Comparison of ENCODE assay signal across 27 mouse cellular contexts in genomic region chr1:36497312-36497711, GRCm38 (mm10). TPM values are rescaled to one million over a fixed set of nuclear protein-coding genes. Genes with fewer than 3 reads are reported as not detected.
DNase-seq lines count a peak whose midpoint lies in the region; ATAC-seq and TF ChIP-seq lines count a peak whose summit lies in the region.
"Had no signal": no experiment of that assay in that cellular context is flagged by ENCODE, and none has a peak within 500 bp of the region (broad histone marks: within the 10 kb centered on the region; RNA-seq: fewer than 3 reads in every experiment).

No protein-coding gene starts in this region.

- 73% methylated on average over 2 of the region's 2 CpGs for WGBS in hindbrain, embryonic 13.5 days
- 62% methylated on average over 2 of the region's 2 CpGs for WGBS in hindbrain, embryonic 16.5 days

- intact Hi-C loops in gastrocnemius, adult 2 months (cut with DNase I) = loop anchor here (2.0 to 5.0 kb wide), 2 partner anchors 53 to 130 kb away; partner anchors contain the start of genes Kansl3 and Lman2l

- H3K4me3 ChIP-seq in gastrocnemius, adult 2 months = no peak overlapping the region
- no peak overlapping the region for H3K4me3 ChIP-seq in hindbrain, embryonic 13.5 days
- H3K4me3 ChIP-seq in hindbrain, embryonic 16.5 days (ENCODE audit: low read length) = no peak overlapping the region
- H3K4me3 ChIP-seq in myocyte = no peak overlapping the region
- H3K4me3 ChIP-seq: embryonic facial prominence, embryonic 12.5 days; embryonic facial prominence, embryonic 15.5 days; erythroblast, embryonic 14.5 days; forebrain, embryonic 10.5 days; forebrain, embryonic 12.5 days had no signal

- peaks cover 2% of the 10 kb centered on the region; the same call in 1 of the 2 replicates for H3K4me1 ChIP-seq in hindbrain, embryonic 13.5 days (replicated peaks)
- H3K4me1 ChIP-seq in hindbrain, embryonic 16.5 days (ENCODE audit: control insufficient read depth, insufficient read depth, low read depth, low read length) = peaks cover under 1% of the 10 kb centered on the region; the same call in 1 of the 2 replicates

- peaks cover 17% of the 10 kb centered on the region for H3K79me2 ChIP-seq in myocyte (ENCODE audit: control insufficient read depth, insufficient read depth)

- no peaks in the 10 kb centered on the region for H3K9me3 ChIP-seq in hindbrain, embryonic 13.5 days
- H3K9me3 ChIP-seq in hindbrain, embryonic 16.5 days (ENCODE audit: control insufficient read depth, low read length) = no peaks in the 10 kb centered on the region
- H3K9me3 ChIP-seq: embryonic facial prominence, embryonic 12.5 days; embryonic facial prominence, embryonic 15.5 days; forebrain, embryonic 10.5 days; forebrain, embryonic 12.5 days; G1E had no signal

- H3K4me2 ChIP-seq in hindbrain, embryonic 13.5 days = no peak overlapping the region
- H3K4me2 ChIP-seq in hindbrain, embryonic 16.5 days (ENCODE audit: low read length) = no peak overlapping the region
- peak overlapping the region; percentile 22 for H3K4me2 ChIP-seq in myocyte (ENCODE audit: low read depth)
- H3K4me2 ChIP-seq: embryonic facial prominence, embryonic 12.5 days; embryonic facial prominence, embryonic 15.5 days; forebrain, embryonic 12.5 days had no signal

- H3ac ChIP-seq in myocyte (ENCODE audit: control insufficient read depth, insufficient read length) = no peak overlapping the region

- peak; percentile 31 to 33 for DNase-seq in cerebellum, postnatal 10 days
- DNase-seq in cerebellum, adult 9-10 months = no peak
- no peak for DNase-seq in gastrocnemius, adult 2 months
- DNase-seq in gastrocnemius, postnatal 25 days = no peak
- DNase-seq: adrenal gland, adult 8-10 months; B cell, adult 2 months; cerebellum, adult 11 months; cerebellum, adult 8-10 months; embryo, embryonic 11 days had no signal

- peak overlapping the region; percentile 39; the same call in 1 of the 2 replicates for H3K9ac ChIP-seq in hindbrain, embryonic 13.5 days
- no peak overlapping the region for H3K9ac ChIP-seq in hindbrain, embryonic 16.5 days (ENCODE audit: low read depth, low read length)
- H3K9ac ChIP-seq: embryonic facial prominence, embryonic 15.5 days; forebrain, embryonic 12.5 days had no signal

- no peak for TF ChIP-seq CTCF in gastrocnemius, adult 2 months (IDR thresholded peaks at IDR 0.05)

- ATAC-seq in hindbrain, embryonic 13.5 days (ENCODE audit: low FRiP score) = no peak
- ATAC-seq in hindbrain, embryonic 16.5 days = no peak
- ATAC-seq: activated CD4-positive, CD25-positive, alpha-beta regulatory T cell, adult 4 months; CD4-positive, CD25-positive, alpha-beta regulatory T cell, adult 4 months; forebrain, embryonic 14.5 days; forebrain, embryonic 16.5 days; Patski had no signal

- H3K27me3 ChIP-seq in hindbrain, embryonic 13.5 days = no peaks in the 10 kb centered on the region
- H3K27me3 ChIP-seq in hindbrain, embryonic 16.5 days (replicated peaks; ENCODE audit: control insufficient read depth, insufficient read depth, low read length) = no peaks in the 10 kb centered on the region
- H3K27me3 ChIP-seq in myocyte (ENCODE audit: control insufficient read depth, insufficient read depth, insufficient read length) = no peaks in the 10 kb centered on the region
- H3K27me3 ChIP-seq: CH12.LX; embryonic facial prominence, embryonic 12.5 days; embryonic facial prominence, embryonic 15.5 days; forebrain, embryonic 12.5 days; Patski had no signal

- peak overlapping the region; percentile 43; the same call in 1 of the 2 replicates for H3K27ac ChIP-seq in gastrocnemius, adult 2 months
- no peak overlapping the region for H3K27ac ChIP-seq in hindbrain, embryonic 13.5 days
- no peak overlapping the region for H3K27ac ChIP-seq in hindbrain, embryonic 16.5 days (ENCODE audit: low read depth, low read length)
- H3K27ac ChIP-seq: embryonic facial prominence, embryonic 12.5 days; embryonic facial prominence, embryonic 15.5 days; forebrain, embryonic 10.5 days; forebrain, embryonic 12.5 days had no signal

- peaks cover 22% of the 10 kb centered on the region for H3K36me3 ChIP-seq in hindbrain, embryonic 13.5 days
- H3K36me3 ChIP-seq in hindbrain, embryonic 16.5 days (ENCODE audit: control insufficient read depth, insufficient read depth, low read length) = 0 out of 2 replicates have a peak, but pooled peaks cover 2% of the 10 kb centered on the region
- peaks cover 14% of the 10 kb centered on the region for H3K36me3 ChIP-seq in myocyte (ENCODE audit: control insufficient read depth, insufficient read depth)

- no peak for TF ChIP-seq POLR2A in myocyte (IDR thresholded peaks at IDR 0.05; ENCODE audit: insufficient read length, low read depth)

TF ChIP-seq in myocyte, 11 proteins besides CTCF, POLR2A, EP300 and RAD21:
- no peak for TF ChIP-seq SRF (IDR thresholded peaks at IDR 0.05; ENCODE audit: control insufficient read depth, insufficient read length, low read depth)
- TF ChIP-seq MYOG (IDR thresholded peaks at IDR 0.05; ENCODE audit: control insufficient read depth in 1 of 3, insufficient read depth in 1 of 3, insufficient read length in 2 of 3, low read depth in 2 of 3) = peak; percentile 93 to 99 (median 99)
- TF ChIP-seq CEBPB (IDR thresholded peaks at IDR 0.05; ENCODE audit: insufficient read depth, poor library complexity, severe bottlenecking) = no peak
- no peak for TF ChIP-seq MAX (IDR thresholded peaks at IDR 0.05; ENCODE audit: low read depth)
- TF ChIP-seq REST (IDR thresholded peaks at IDR 0.05; ENCODE audit: insufficient read depth, insufficient read length) = no peak
- TF ChIP-seq TCF3 (IDR thresholded peaks at IDR 0.05; ENCODE audit: insufficient read length, low read depth) = peak; percentile 92
- no peak for TF ChIP-seq POLR2AphosphoS2 (IDR thresholded peaks at IDR 0.05; ENCODE audit: insufficient read length, low read depth)
- TF ChIP-seq MYOD1 (IDR thresholded peaks at IDR 0.05; ENCODE audit: control insufficient read depth in 1 of 3, insufficient read length in 2 of 3, low read depth in 2 of 3) = peak; percentile 62 to 98 (median 95)
- TF ChIP-seq USF1 (IDR thresholded peaks at IDR 0.05; ENCODE audit: low read depth) = no peak
- peak; percentile 85 for TF ChIP-seq TCF12 (IDR thresholded peaks at IDR 0.05; ENCODE audit: insufficient read depth, poor library complexity, severe bottlenecking)
- TF ChIP-seq E2F4 (IDR thresholded peaks at IDR 0.05; ENCODE audit: insufficient read depth) = no peak

RNA-seq across cellular contexts. Expression of gene Cnnm3, which starts 14.4 kb away (rescaled TPM):
- total RNA-seq in gastrocnemius, adult 2 months (2021) = 10 to 100 TPM in 1 of 2 experiments, 1 to 10 TPM in 1; 9.7 to 12.0 TPM
- total RNA-seq in gastrocnemius, postnatal 25 days (2021) = 1 to 10 TPM; 7.4 to 9.7 TPM
- polyA plus RNA-seq in hindbrain, embryonic 13.5 days (2015; fragmentation: Nextera tagmentation; extraction: Ambion mirVana) = 4.2 and 5.1 TPM in 2 replicates
- 4.3 and 5.0 TPM in 2 replicates for polyA plus RNA-seq in hindbrain, embryonic 16.5 days (2015; fragmentation: Nextera tagmentation; extraction: Ambion mirVana)
- 10.2 TPM for polyA plus RNA-seq in myocyte (2012; fragmentation: generic; extraction: Trizol)

RNA-seq across cellular contexts. Expression of gene Cnnm4, which starts 25.9 kb away (rescaled TPM):
- total RNA-seq in gastrocnemius, adult 2 months (2021) = 10 to 100 TPM in 1 of 2 experiments, 1 to 10 TPM in 1; 4.1 to 11.0 TPM
- total RNA-seq in gastrocnemius, postnatal 25 days (2021) = 10 to 100 TPM in 1 of 2 experiments, 1 to 10 TPM in 1; 8.4 to 10.5 TPM
- polyA plus RNA-seq in hindbrain, embryonic 13.5 days (2015; fragmentation: Nextera tagmentation; extraction: Ambion mirVana) = 8.9 and 9.7 TPM in 2 replicates
- polyA plus RNA-seq in hindbrain, embryonic 16.5 days (2015; fragmentation: Nextera tagmentation; extraction: Ambion mirVana) = 11.4 and 12.8 TPM in 2 replicates
- polyA plus RNA-seq in myocyte (2012; fragmentation: generic; extraction: Trizol) = 21.6 TPM

RNA-seq across cellular contexts. Expression of gene Ankrd23, which starts 39.4 kb away (rescaled TPM):
- 1,000 to 10,000 TPM; 1,971 to 4,216 TPM for total RNA-seq in gastrocnemius, adult 2 months (2021)
- 1,000 to 10,000 TPM; 1,576 to 3,128 TPM for total RNA-seq in gastrocnemius, postnatal 25 days (2021)
- 16.3 and 19.5 TPM in 2 replicates for polyA plus RNA-seq in hindbrain, embryonic 13.5 days (2015; fragmentation: Nextera tagmentation; extraction: Ambion mirVana)
- polyA plus RNA-seq in hindbrain, embryonic 16.5 days (2015; fragmentation: Nextera tagmentation; extraction: Ambion mirVana) = 12.2 and 19.8 TPM in 2 replicates
- 78.6 TPM for polyA plus RNA-seq in myocyte (2012; fragmentation: generic; extraction: Trizol)

RNA-seq across cellular contexts. Expression of gene Gm42417, which starts 41.9 kb away (rescaled TPM):
- 1,000 to 10,000 TPM in 1 of 2 experiments, 100 to 1,000 TPM in 1; 819 to 1,877 TPM for total RNA-seq in gastrocnemius, adult 2 months (2021)
- 1,000 to 10,000 TPM in 1 of 2 experiments, 100 to 1,000 TPM in 1; 766 to 1,527 TPM for total RNA-seq in gastrocnemius, postnatal 25 days (2021)
- polyA plus RNA-seq in hindbrain, embryonic 13.5 days (2015; fragmentation: Nextera tagmentation; extraction: Ambion mirVana) = 0.43 TPM in 1 of 2 replicates, not detected in the other
- 0.30 and 0.57 TPM in 2 replicates for polyA plus RNA-seq in hindbrain, embryonic 16.5 days (2015; fragmentation: Nextera tagmentation; extraction: Ambion mirVana)
- 0.13 TPM for polyA plus RNA-seq in myocyte (2012; fragmentation: generic; extraction: Trizol)
- total RNA-seq: adrenal gland, adult 18-20 months; adrenal gland, adult 8-10 months; adrenal gland, postnatal 4 days; common myeloid progenitor, adult 5-6 weeks; G1E had no signal
- polyA plus RNA-seq: erythroblast, embryonic 14.5 days; forebrain, embryonic 10.5 days; forebrain, embryonic 14.5 days had no signal

RNA-seq across cellular contexts. Expression of gene Ankrd39, which starts 49.9 kb away (rescaled TPM):
- total RNA-seq in gastrocnemius, adult 2 months (2021) = 1 to 10 TPM; 7.2 to 9.3 TPM
- total RNA-seq in gastrocnemius, postnatal 25 days (2021) = 1 to 10 TPM; 7.7 to 8.2 TPM
- 22.4 TPM in 2 replicates for polyA plus RNA-seq in hindbrain, embryonic 13.5 days (2015; fragmentation: Nextera tagmentation; extraction: Ambion mirVana)
- 31.0 and 33.8 TPM in 2 replicates for polyA plus RNA-seq in hindbrain, embryonic 16.5 days (2015; fragmentation: Nextera tagmentation; extraction: Ambion mirVana)
- polyA plus RNA-seq in myocyte (2012; fragmentation: generic; extraction: Trizol) = 17.9 TPM

Comparison
In these comparisons a context has a peak if more than half of its experiments do, and no peak if none do; other contexts are left out.
1. DNase-seq: peak in cerebellum, postnatal 10 days (2 of 2); none in cerebellum, adult 9-10 months (single experiment), gastrocnemius, adult 2 months (single experiment) and gastrocnemius, postnatal 25 days (single experiment).